Mouse (Mus musculus): Measurements from ENCODE around the gene Msl1.

The Msl1 gene

GRCm38 (mm10) chr11:98776052-98776764 lies 19.1 kb upstream of the Msl1 start:
- in situ Hi-C loops (cut with MboI, MseI): no loop called here

GRCm38 (mm10) chr11:98776843-98777590 lies 18.3 kb upstream of the Msl1 start:
- in situ Hi-C loops (cut with MboI, MseI): no loop called here

- in situ Hi-C loops (cut with MboI, MseI): no loop called here
Measured at GRCm38 (mm10) chr11:98777888-98778287, 17.4 kb upstream of the Msl1 start.

GRCm38 (mm10) chr11:98781851-98782512 lies 13.3 kb upstream of the Msl1 start:
- in situ Hi-C loops (cut with MboI, MseI): loop anchor here (5.0 kb wide), 1 partner anchor 35 kb away; no protein-coding TSS in a partner anchor

GRCm38 (mm10) chr11:98782651-98783235 lies 12.6 kb upstream of the Msl1 start:
- in situ Hi-C loops (cut with MboI, MseI): loop anchor here (5.0 kb wide), 1 partner anchor 35 kb away; no protein-coding TSS in a partner anchor

- in situ Hi-C loops (cut with MboI, MseI): loop anchor here (5.0 kb wide), 1 partner anchor 36 kb away; no protein-coding TSS in a partner anchor
Measured at GRCm38 (mm10) chr11:98783236-98783696, 12.1 kb upstream of the Msl1 start.

GRCm38 (mm10) chr11:98784139-98784538 lies 11.2 kb upstream of the Msl1 start:
- in situ Hi-C loops (cut with MboI, MseI): loop anchor here (5.0 kb wide), 1 partner anchor 37 kb away; no protein-coding TSS in a partner anchor

GRCm38 (mm10) chr11:98785214-98785613 lies 10.1 kb upstream of the Msl1 start:
- in situ Hi-C loops (cut with MboI, MseI): no loop called here

GRCm38 (mm10) chr11:98785772-98786281 lies 9.5 kb upstream of the Msl1 start:
- in situ Hi-C loops (cut with MboI, MseI): no loop called here

GRCm38 (mm10) chr11:98786359-98787214 lies 8.7 kb upstream of the Msl1 start:
- in situ Hi-C loops (cut with MboI, MseI): no loop called here

GRCm38 (mm10) chr11:98787229-98787628 lies 8.1 kb upstream of the Msl1 start:
- in situ Hi-C loops (cut with MboI, MseI): no loop called here

- in situ Hi-C loops (cut with MboI, MseI): no loop called here
Measured at GRCm38 (mm10) chr11:98787691-98788090, 7.6 kb upstream of the Msl1 start.

- in situ Hi-C loops (cut with MboI, MseI): no loop called here
Measured at GRCm38 (mm10) chr11:98788139-98788538, 7.2 kb upstream of the Msl1 start.

GRCm38 (mm10) chr11:98788550-98789218 lies 6.6 kb upstream of the Msl1 start:
- in situ Hi-C loops (cut with MboI, MseI): no loop called here

- in situ Hi-C loops (cut with MboI, MseI): no loop called here
Measured at GRCm38 (mm10) chr11:98789219-98789807, 6.0 kb upstream of the Msl1 start.

GRCm38 (mm10) chr11:98789824-98790223 lies 5.5 kb upstream of the Msl1 start:
- in situ Hi-C loops (cut with MboI, MseI): no loop called here

- in situ Hi-C loops (cut with MboI, MseI): no loop called here
Measured at GRCm38 (mm10) chr11:98790631-98791205, 4.6 kb upstream of the Msl1 start.

- in situ Hi-C loops (cut with MboI, MseI): no loop called here
Measured at GRCm38 (mm10) chr11:98791448-98791847, 3.9 kb upstream of the Msl1 start.

GRCm38 (mm10) chr11:98792081-98792480 lies 3.2 kb upstream of the Msl1 start:
- in situ Hi-C loops (cut with MboI, MseI): no loop called here

All from T-helper 2 cell (primary cell).